Comparison of ENCODE assay signal across 8 mouse cellular contexts in the genomic region with DNA sequence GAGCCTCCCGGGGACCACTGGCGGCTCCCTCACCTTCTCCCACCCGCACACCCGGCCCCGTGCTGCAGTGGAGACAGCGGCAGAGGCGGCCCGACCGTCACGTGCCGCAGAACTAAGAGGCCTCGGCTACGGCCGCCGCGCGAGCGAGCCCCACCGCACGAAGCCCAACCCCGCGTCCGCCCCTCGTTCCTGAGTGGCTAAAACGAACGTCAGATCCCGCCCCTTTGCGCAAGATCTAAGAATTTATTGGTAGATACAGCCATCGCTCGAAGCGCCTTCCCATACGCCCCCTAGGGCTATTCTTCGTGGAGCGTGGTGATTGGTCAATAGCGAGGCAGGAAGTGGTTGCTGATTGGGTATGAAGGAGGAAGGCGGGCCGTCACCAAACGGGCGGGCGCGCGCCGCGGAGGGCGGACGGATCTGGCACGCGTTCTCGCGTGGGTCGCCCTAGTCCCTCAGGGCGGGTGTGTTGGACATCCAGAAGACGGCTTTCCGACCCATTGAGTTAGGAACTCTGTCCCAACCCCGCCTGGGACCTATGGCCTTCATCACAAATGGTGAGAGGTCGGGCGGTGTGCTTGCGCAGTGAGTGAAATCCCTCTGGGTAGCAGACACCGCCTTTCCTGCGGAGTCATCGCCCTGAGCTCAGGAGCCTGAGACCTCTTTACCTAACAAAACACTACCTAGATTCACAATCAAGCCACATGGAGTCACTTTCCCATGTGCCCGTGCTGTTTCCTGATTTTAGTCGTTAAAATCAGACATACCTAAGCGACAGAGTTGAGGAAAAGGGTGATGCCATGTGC. TPM values are rescaled to one million over a fixed set of nuclear protein-coding genes. Genes with fewer than 3 reads are reported as not detected.
DNase-seq lines count a peak whose midpoint lies in the region; ATAC-seq lines count a peak whose summit lies in the region.

A gene (minus strand): TSS at position 178 of the 806 bp plus-strand sequence.

- no peaks in the 10 kb centered on the region for H3K36me3 ChIP-seq in forebrain, embryonic 14.5 days (ENCODE audit: control insufficient read depth, insufficient read depth, low read length)
- no peaks in the 10 kb centered on the region for H3K36me3 ChIP-seq in neural tube, embryonic 15.5 days

- no peaks in the 10 kb centered on the region for H3K9me3 ChIP-seq in forebrain, embryonic 14.5 days (replicated peaks; ENCODE audit: control insufficient read depth, low read length)
- H3K9me3 ChIP-seq in neural tube, embryonic 15.5 days (replicated peaks), result no peaks in the 10 kb centered on the region

- ATAC-seq in forebrain, embryonic 14.5 days, result peak; percentile 98
- ATAC-seq in neural tube, embryonic 15.5 days (ENCODE audit: low FRiP score), result peak; percentile 99

- intact Hi-C loops in heart, postnatal 14 days (cut with DNase I), result loop anchor here (2.0 to 5.0 kb wide), 2 partner anchors 35 to 37 kb away; no protein-coding TSS in a partner anchor

- peak within 1 kb of the TSS; percentile 90 for H3K4me2 ChIP-seq in forebrain, embryonic 14.5 days (ENCODE audit: low read length)
- peak within 1 kb of the TSS; percentile 75 for H3K4me2 ChIP-seq in neural tube, embryonic 15.5 days

- H3K9ac ChIP-seq in forebrain, embryonic 14.5 days (ENCODE audit: low read length), result peak within 1 kb of the TSS; percentile 96
- H3K9ac ChIP-seq in neural tube, embryonic 15.5 days (replicated peaks), result peak within 1 kb of the TSS; percentile 90

- under 1% methylated on average over 64 of the region's 64 CpGs for WGBS in forebrain, embryonic 14.5 days
- under 1% methylated on average over 64 of the region's 64 CpGs for WGBS in neural tube, embryonic 15.5 days

- peak; percentile 100 for DNase-seq in ES-CJ7 (ENCODE audit: low read depth, low spot score)
- DNase-seq in cerebellum, adult 11 months, result peak; percentile 98
- peak; percentile 100 for DNase-seq in forebrain, embryonic 14.5 days (ENCODE audit: low spot score)
- DNase-seq in heart, postnatal 14 days, result peak; percentile 96 to 98
- DNase-seq in layer of hippocampus, adult 11-12 months (ENCODE audit: low spot score), result peak; percentile 99
- peak; percentile 99 for DNase-seq in lung, adult 18-20 months
- peak; percentile 99 for DNase-seq in testis, postnatal 14 days (ENCODE audit: low spot score)

- peaks cover 23% of the 10 kb centered on the region for H3K4me1 ChIP-seq in forebrain, embryonic 14.5 days (ENCODE audit: control insufficient read depth, insufficient read depth, low read length)
- H3K4me1 ChIP-seq in neural tube, embryonic 15.5 days, result peaks cover 37% of the 10 kb centered on the region

- peak within 1 kb of the TSS; percentile 94 for H3K4me3 ChIP-seq in forebrain, embryonic 14.5 days (ENCODE audit: low read depth, low read length)
- peak within 1 kb of the TSS; percentile 99 for H3K4me3 ChIP-seq in neural tube, embryonic 15.5 days (replicated peaks)

- H3K27ac ChIP-seq in forebrain, embryonic 14.5 days (ENCODE audit: low read depth, low read length), result peak within 1 kb of the TSS; percentile 87
- peak within 1 kb of the TSS; percentile 91 for H3K27ac ChIP-seq in neural tube, embryonic 15.5 days (replicated peaks)

- H3K27me3 ChIP-seq in forebrain, embryonic 14.5 days (replicated peaks; ENCODE audit: control insufficient read depth, insufficient read depth, low read length), result no peaks in the 10 kb centered on the region
- no peaks in the 10 kb centered on the region for H3K27me3 ChIP-seq in neural tube, embryonic 15.5 days (replicated peaks)

RNA-seq across cellular contexts. Expression of the gene that starts here (rescaled TPM):
- polyA plus RNA-seq in forebrain, embryonic 14.5 days (2014; fragmentation: Nextera tagmentation; extraction: Ambion mirVana), result 190 and 210 TPM in 2 replicates
- total RNA-seq in heart, postnatal 14 days (2021), result 100 to 1,000 TPM; 212 to 246 TPM
- 289 and 305 TPM in 2 replicates for polyA plus RNA-seq in neural tube, embryonic 15.5 days (2015; fragmentation: Nextera tagmentation; extraction: Ambion mirVana)

Comparison
In these comparisons a context has a peak if more than half of its experiments do, and no peak if none do; other contexts are left out.
1. Peak in every context shown above with its lines: DNase-seq, ATAC-seq, H3K4me3 ChIP-seq and H3K27ac ChIP-seq.